Mouse (Mus musculus) limb, embryonic 14.5 days (tissue): Measurements from ENCODE around the gene Fam149b. TPM values are rescaled to one million over a fixed set of nuclear protein-coding genes. Genes with fewer than 3 reads are reported as not detected.

ENCODE experiments used
- ATAC-seq: fragments of 200-750 bp; cut with Nextera tagmentation; 2 replicates; pipeline ENCODE4 v1.8.0; 2017; ENCODE audit warnings: low read depth, moderate number of reproducible peaks, moderate TSS enrichment; ENCODE audit not compliant: low FRiP score
- DNase-seq: peaks from one replicate; pipeline ENCODE4 v3.0.0-alpha.2; 2015; ENCODE audit warnings: low spot score
- H3K27ac ChIP-seq: fragments of 300-500 bp; sonication (generic); replicated peaks from 2 replicates; pipeline ENCODE4 v1.5.1; 2014; ENCODE audit warnings: low read depth, mild to moderate bottlenecking, low read length, moderate library complexity, mixed read lengths
- H3K27me3 ChIP-seq: fragments of 300-500 bp; sonication (generic); 2 replicates; pipeline ENCODE4 v1.6.1; 2014; ENCODE audit warnings: low read length, mixed read lengths; ENCODE audit not compliant: control insufficient read depth, insufficient read depth
- H3K36me3 ChIP-seq: fragments of 300-500 bp; sonication (generic); 2 replicates; pipeline ENCODE4 v1.6.1; 2014; ENCODE audit warnings: mild to moderate bottlenecking, low read length, moderate library complexity, mixed read lengths; ENCODE audit not compliant: control insufficient read depth, insufficient read depth
- H3K4me1 ChIP-seq: fragments of 300-500 bp; sonication (generic); 2 replicates; pipeline ENCODE4 v1.6.1; 2014; ENCODE audit warnings: antibody characterized with exemption, low read length, mixed read lengths; ENCODE audit not compliant: control insufficient read depth, insufficient read depth
- H3K4me2 ChIP-seq: fragments of 300-500 bp; sonication (generic); replicated peaks from 2 replicates; pipeline ENCODE4 v1.6.1; 2014; ENCODE audit warnings: low read depth, mild to moderate bottlenecking, low read length, moderate library complexity; ENCODE audit not compliant: severe bottlenecking
- H3K4me3 ChIP-seq: fragments of 300-500 bp; sonication (generic); replicated peaks from 2 replicates; pipeline ENCODE4 v1.5.1; 2014; ENCODE audit warnings: low read length
- H3K9ac ChIP-seq: fragments of 300-500 bp; sonication (generic); 2 replicates; pipeline ENCODE4 v1.6.1; 2014; ENCODE audit warnings: mild to moderate bottlenecking, low read depth, low read length, moderate library complexity; ENCODE audit not compliant: severe bottlenecking
- H3K9me3 ChIP-seq: fragments of 300-500 bp; sonication (generic); 2 replicates; pipeline ENCODE4 v1.6.1; 2016; ENCODE audit warnings: low read length; ENCODE audit not compliant: control insufficient read depth
- POLR2A ChIP-seq: fragments of 200-500 bp; IDR thresholded peaks from 2 replicates; pipeline ENCODE4 v1.8.0; 2012; ENCODE audit warnings: inconsistent platforms, mild to moderate bottlenecking, moderate library complexity, borderline replicate concordance; ENCODE audit not compliant: insufficient read depth, insufficient read length; ENCODE audit errors: extremely low read depth
- WGBS: fragments of 180-500 bp; shearing (Covaris S2); extraction: QIAGEN DNeasy Blood & Tissue Kit; methylation state at CpG from one replicate; pipeline ENCODE4 v1.1.7; 2014; 5-methylcytosine and 5-hydroxymethylcytosine counted together
- polyA plus RNA-seq, 2 experiments: library from polyadenylated mRNA; depleted of rRNA in 1 of 2; stranded (reverse) in 1 of 2; unstranded in 1 of 2; fragments of >200 nt; fragmentation: Nextera tagmentation in 1 of 2; extraction: Ambion mirVana in 1 of 2; gene quantifications; 2 replicates each; pipeline versions ENCODE4 v1.2.1 to v1.2.3; 2012 to 2014

The Fam149b gene
- polyA plus RNA-seq, 2 experiments, result 38.9 to 53.5 TPM

- H3K4me1 ChIP-seq, result no peaks in the 10 kb centered on the region
- 74% methylated on average over 9 of the region's 9 CpGs for WGBS
- ATAC-seq (no peak), DNase-seq (no peak)
- no peaks in the 10 kb centered on the region for H3K9me3 ChIP-seq
- no peaks in the 10 kb centered on the region for H3K27me3 ChIP-seq
- no peak for TF ChIP-seq POLR2A
- no peak overlapping the region for H3K9ac ChIP-seq
- H3K4me3 ChIP-seq, result no peak overlapping the region
- no peak overlapping the region for H3K27ac ChIP-seq
- peaks cover 87% of the 10 kb centered on the region for H3K36me3 ChIP-seq
- H3K4me2 ChIP-seq, result no peak overlapping the region
Observed at GRCm38 (mm10) chr14:20328474-20328873, 19.5 kb upstream of the Fam149b start.

GRCm38 (mm10) chr14:20331316-20331715, 16.6 kb upstream of the Fam149b start:
- Histone ChIP-seq H3K27ac (no peak overlapping the region), H3K4me1 (no peaks in the 10 kb centered on the region), H3K36me3 (peaks cover 89% of the 10 kb centered on the region), H3K9ac (no peak overlapping the region), H3K9me3 (no peaks in the 10 kb centered on the region), H3K4me2 (no peak overlapping the region), H3K27me3 (no peaks in the 10 kb centered on the region), H3K4me3 (no peak overlapping the region)
- WGBS, result 86% methylated on average over 4 of the region's 4 CpGs
- no peak for TF ChIP-seq POLR2A
- no peak for ATAC-seq
- no peak for DNase-seq

- Histone ChIP-seq H3K9ac (no peak overlapping the region), H3K4me1 (no peaks in the 10 kb centered on the region), H3K27ac (no peak overlapping the region), H3K4me2 (no peak overlapping the region), H3K27me3 (no peaks in the 10 kb centered on the region), H3K36me3 (peaks cover 64% of the 10 kb centered on the region), H3K9me3 (no peaks in the 10 kb centered on the region), H3K4me3 (no peak overlapping the region)
- ATAC-seq (no peak), DNase-seq (no peak)
- TF ChIP-seq POLR2A, result no peak
- 97% methylated on average over 5 of the region's 5 CpGs for WGBS
Observed at GRCm38 (mm10) chr14:20339415-20339814, 8.5 kb upstream of the Fam149b start.

GRCm38 (mm10) chr14:20340149-20340548, 7.8 kb upstream of the Fam149b start:
- no peak for DNase-seq
- no peaks in the 10 kb centered on the region for H3K27me3 ChIP-seq

GRCm38 (mm10) chr14:20340866-20341265, 7.1 kb upstream of the Fam149b start:
- Histone ChIP-seq H3K27ac (no peak overlapping the region), H3K36me3 (peaks cover 62% of the 10 kb centered on the region), H3K4me1 (no peaks in the 10 kb centered on the region), H3K27me3 (no peaks in the 10 kb centered on the region), H3K9ac (no peak overlapping the region), H3K4me3 (no peak overlapping the region), H3K9me3 (no peaks in the 10 kb centered on the region), H3K4me2 (no peak overlapping the region)
- WGBS, result 88% methylated on average over 7 of the region's 7 CpGs
- DNase-seq (no peak), ATAC-seq (no peak)
- no peak for TF ChIP-seq POLR2A

More at GRCm38 (mm10) chr14:20340149-20340548, 7.8 kb upstream of the Fam149b start:
- WGBS, result 83% methylated on average over 8 of the region's 8 CpGs
- no peak for ATAC-seq
- no peak overlapping the region for H3K9ac ChIP-seq
- H3K36me3 ChIP-seq, result peaks cover 62% of the 10 kb centered on the region
- no peak overlapping the region for H3K27ac ChIP-seq
- H3K4me1 ChIP-seq, result no peaks in the 10 kb centered on the region
- no peak overlapping the region for H3K4me2 ChIP-seq
- H3K4me3 ChIP-seq, result no peak overlapping the region
- no peak for TF ChIP-seq POLR2A
- H3K9me3 ChIP-seq, result no peaks in the 10 kb centered on the region

- H3K36me3 ChIP-seq, result peaks cover 42% of the 10 kb centered on the region
- WGBS, result 90% methylated on average over 9 of the region's 9 CpGs
- no peaks in the 10 kb centered on the region for H3K27me3 ChIP-seq
- no peak overlapping the region for H3K4me3 ChIP-seq
- H3K9me3 ChIP-seq, result no peaks in the 10 kb centered on the region
- no peak for ATAC-seq
- no peak overlapping the region for H3K27ac ChIP-seq
- no peak for DNase-seq
- H3K4me2 ChIP-seq, result no peak overlapping the region
- 0 out of 2 replicates have a peak, but pooled peaks cover 6% of the 10 kb centered on the region for H3K4me1 ChIP-seq
- TF ChIP-seq POLR2A, result no peak
- H3K9ac ChIP-seq, result no peak overlapping the region
Observed at GRCm38 (mm10) chr14:20345885-20346284, 2.1 kb upstream of the Fam149b start.
